Mouse (Mus musculus) common myeloid progenitor, adult 5-6 weeks (primary cell): Measurements from ENCODE around the gene Cdh4. TPM values are rescaled to one million over a fixed set of nuclear protein-coding genes. Genes with fewer than 3 reads are reported as not detected.
A peak's percentile ranks its signal among the peaks of the same experiment; 100 is the strongest.

Source experiments
- ATAC-seq: replicated peaks from 2 replicates; pipeline ENCODE4 v1.8.0; 2016; ENCODE audit warnings: low read depth, mild to moderate bottlenecking, moderate TSS enrichment, inconsistent platforms; ENCODE audit not compliant: poor library complexity, severe bottlenecking
- total RNA-seq: library from RNA; stranded (forward); fragments of 200-1000, 187-1606 nt; gene quantifications from 2 replicates; pipeline ENCODE4 v1.2.3, GENCODE M21; 2017

Gene Cdh4
- total RNA-seq, 1 experiment from 2014 or later = not detected

- no peak for ATAC-seq
Measured at GRCm38 (mm10) chr2:179582966-179583365, 140.7 kb downstream of the Cdh4 start.

- no peak for ATAC-seq
Measured at GRCm38 (mm10) chr2:179584672-179585071, 142.4 kb downstream of the Cdh4 start.

- no peak for ATAC-seq
Measured at GRCm38 (mm10) chr2:179586436-179586835, 144.2 kb downstream of the Cdh4 start.

GRCm38 (mm10) chr2:179587069-179587468 is 144.8 kb downstream of the Cdh4 start:
- ATAC-seq = no peak

- ATAC-seq = no peak
Measured at GRCm38 (mm10) chr2:179591661-179592060, 149.4 kb downstream of the Cdh4 start.

GRCm38 (mm10) chr2:179595013-179595412 is 152.8 kb downstream of the Cdh4 start:
- ATAC-seq = no peak

- no peak for ATAC-seq
Measured at GRCm38 (mm10) chr2:179598886-179599285, 156.7 kb downstream of the Cdh4 start.

GRCm38 (mm10) chr2:179599886-179600285 is 157.7 kb downstream of the Cdh4 start:
- ATAC-seq = no peak

- ATAC-seq = no peak
Measured at GRCm38 (mm10) chr2:179600347-179600746, 158.1 kb downstream of the Cdh4 start.

GRCm38 (mm10) chr2:179601167-179601566 is 158.9 kb downstream of the Cdh4 start:
- no peak for ATAC-seq

GRCm38 (mm10) chr2:179604746-179605145 is 162.5 kb downstream of the Cdh4 start:
- no peak for ATAC-seq

- ATAC-seq = no peak
Measured at GRCm38 (mm10) chr2:179605255-179605654, 163.0 kb downstream of the Cdh4 start.

- no peak for ATAC-seq
Measured at GRCm38 (mm10) chr2:179606341-179606740, 164.1 kb downstream of the Cdh4 start.

- ATAC-seq = 0 out of 2 replicates have a peak, but pooled peaks have one; percentile 25
Measured at GRCm38 (mm10) chr2:179615906-179616305, 173.7 kb downstream of the Cdh4 start.

- no peak for ATAC-seq
Measured at GRCm38 (mm10) chr2:179623643-179624473, 181.6 kb downstream of the Cdh4 start.

- ATAC-seq = no peak
Measured at GRCm38 (mm10) chr2:179627563-179627962, 185.3 kb downstream of the Cdh4 start.

GRCm38 (mm10) chr2:179630720-179631119 is 188.5 kb downstream of the Cdh4 start:
- ATAC-seq = no peak

- ATAC-seq = no peak
Measured at GRCm38 (mm10) chr2:179640576-179641301, 198.5 kb downstream of the Cdh4 start.

- ATAC-seq = peak; percentile 43
Measured at GRCm38 (mm10) chr2:179648573-179649263, 206.5 kb downstream of the Cdh4 start.

- peak; percentile 55 for ATAC-seq
Measured at GRCm38 (mm10) chr2:179649370-179649769, 207.1 kb downstream of the Cdh4 start.

GRCm38 (mm10) chr2:179650168-179650567 is 207.9 kb downstream of the Cdh4 start:
- ATAC-seq = no peak
